Comparison of ENCODE assay signal across 8 mouse cellular contexts in genomic region chr1:184737876-184738479, GRCm38 (mm10). TPM values are rescaled to one million over a fixed set of nuclear protein-coding genes. Genes with fewer than 3 reads are reported as not detected.
DNase-seq lines count a peak whose midpoint lies in the region; ATAC-seq and TF ChIP-seq lines count a peak whose summit lies in the region.

No protein-coding gene starts in this region.

- H3K79me2 ChIP-seq in heart, adult 2 months (replicated peaks; ENCODE audit: control insufficient read depth, insufficient read depth, low read length): no peaks in the 10 kb centered on the region

- no peak for ATAC-seq in heart, embryonic 13.5 days (ENCODE audit: extremely low read depth, insufficient number of reproducible peaks, low FRiP score, low TSS enrichment)
- ATAC-seq in stomach, embryonic 15.5 days (ENCODE audit: insufficient read depth, low FRiP score, low read depth): no peak

- WGBS in heart, adult 2 months: 3% methylated on average over 14 of the region's 14 CpGs
- 3% methylated on average over 14 of the region's 14 CpGs for WGBS in heart, embryonic 13.5 days
- 6% methylated on average over 12 of the region's 14 CpGs for WGBS in stomach, embryonic 15.5 days

- no peak overlapping the region for H3K27ac ChIP-seq in heart, adult 2 months
- H3K27ac ChIP-seq in heart, embryonic 13.5 days (replicated peaks): no peak overlapping the region
- no peak overlapping the region for H3K27ac ChIP-seq in stomach, embryonic 15.5 days

- TF ChIP-seq POLR2A in heart, adult 2 months (IDR thresholded peaks at IDR 0.05; ENCODE audit: insufficient read depth, low read depth, low read length): 0 out of 2 replicates have a peak, but pooled peaks have one; percentile 15

- no peaks in the 10 kb centered on the region for H3K9me3 ChIP-seq in E14TG2a.4 (ENCODE audit: low read length)
- H3K9me3 ChIP-seq in heart, embryonic 13.5 days: no peaks in the 10 kb centered on the region
- no peaks in the 10 kb centered on the region for H3K9me3 ChIP-seq in megakaryocyte, embryonic 14.5 days
- no peaks in the 10 kb centered on the region for H3K9me3 ChIP-seq in stomach, embryonic 15.5 days

- peaks cover 5% of the 10 kb centered on the region for H3K4me1 ChIP-seq in heart, adult 2 months (ENCODE audit: control insufficient read depth, insufficient read depth, low read length)
- H3K4me1 ChIP-seq in E14TG2a.4 (replicated peaks; ENCODE audit: low read depth, low read length): peaks cover 18% of the 10 kb centered on the region
- peaks cover 19% of the 10 kb centered on the region for H3K4me1 ChIP-seq in heart, embryonic 13.5 days
- H3K4me1 ChIP-seq in megakaryocyte, embryonic 14.5 days: peaks cover 47% of the 10 kb centered on the region
- 0 out of 2 replicates have a peak, but pooled peaks cover under 1% of the 10 kb centered on the region for H3K4me1 ChIP-seq in stomach, embryonic 15.5 days

- TF ChIP-seq CTCF in heart, adult 2 months (IDR thresholded peaks at IDR 0.05): peak; percentile 83
- peak; percentile 57 for TF ChIP-seq CTCF in E14TG2a.4 (conservative IDR thresholded peaks at IDR 0.05; ENCODE audit: low read length)

- H3K9ac ChIP-seq in heart, adult 2 months (ENCODE audit: low read depth, low read length): no peak overlapping the region
- H3K9ac ChIP-seq in heart, embryonic 13.5 days: no peak overlapping the region
- H3K9ac ChIP-seq in stomach, embryonic 15.5 days: no peak overlapping the region

- no peak overlapping the region for H3K4me3 ChIP-seq in heart, adult 2 months
- no peak overlapping the region for H3K4me3 ChIP-seq in E14TG2a.4 (replicated peaks; ENCODE audit: low read length)
- H3K4me3 ChIP-seq in heart, embryonic 13.5 days: no peak overlapping the region
- H3K4me3 ChIP-seq in megakaryocyte, embryonic 14.5 days (replicated peaks): peak overlapping the region; percentile 81
- H3K4me3 ChIP-seq in stomach, embryonic 15.5 days (replicated peaks): no peak overlapping the region

- H3K4me2 ChIP-seq in heart, embryonic 13.5 days: peak overlapping the region; percentile 46
- 0 out of 2 replicates have a peak overlapping the region, but pooled peaks have one; percentile 3 for H3K4me2 ChIP-seq in stomach, embryonic 15.5 days

- TF ChIP-seq EP300 in heart, adult 2 months (IDR thresholded peaks at IDR 0.05; ENCODE audit: insufficient read depth, low read depth, low read length): peak; percentile 97

- peak; percentile 69 to 75 for DNase-seq in heart, adult 2 months
- DNase-seq in heart, postnatal 25 days (ENCODE audit: low spot score): no peak
- DNase-seq in embryo, embryonic 10.5 days (ENCODE audit: low spot score): peak; percentile 81
- peak; percentile 62 to 73 for DNase-seq in layer of hippocampus, postnatal 10 days (ENCODE audit: low spot score in 2 of 2)

- H3K27me3 ChIP-seq in heart, adult 2 months (ENCODE audit: control insufficient read depth, insufficient read depth, low read length): no peaks in the 10 kb centered on the region
- H3K27me3 ChIP-seq in E14TG2a.4 (ENCODE audit: insufficient read depth, low read length): peaks cover 50% of the 10 kb centered on the region
- H3K27me3 ChIP-seq in heart, embryonic 13.5 days (replicated peaks): peaks cover 71% of the 10 kb centered on the region
- peaks cover 34% of the 10 kb centered on the region for H3K27me3 ChIP-seq in megakaryocyte, embryonic 14.5 days (replicated peaks)
- peaks cover 57% of the 10 kb centered on the region for H3K27me3 ChIP-seq in stomach, embryonic 15.5 days (replicated peaks)

- intact Hi-C loops in heart, adult 2 months (cut with DNase I): loop anchor here (1.0 to 10.0 kb wide), 5 partner anchors 13 to 703 kb away; partner anchors contain the start of gene 1700056E22Rik
- intact Hi-C loops in heart, postnatal 25 days (cut with DNase I): loop anchor here (1.0 to 10.0 kb wide), 5 partner anchors 33 to 703 kb away; partner anchors contain the start of gene 1700056E22Rik

- H3K36me3 ChIP-seq in heart, adult 2 months (ENCODE audit: control insufficient read depth, insufficient read depth, low read length): no peaks in the 10 kb centered on the region
- H3K36me3 ChIP-seq in E14TG2a.4 (ENCODE audit: insufficient read depth, low read length): no peaks in the 10 kb centered on the region
- H3K36me3 ChIP-seq in heart, embryonic 13.5 days: no peaks in the 10 kb centered on the region
- no peaks in the 10 kb centered on the region for H3K36me3 ChIP-seq in megakaryocyte, embryonic 14.5 days (replicated peaks; ENCODE audit: low read length)
- no peaks in the 10 kb centered on the region for H3K36me3 ChIP-seq in stomach, embryonic 15.5 days

RNA-seq across cellular contexts. Expression of gene Hlx, which starts 5.6 kb away (rescaled TPM):
- total RNA-seq in heart, adult 2 months (2021): 10 to 100 TPM in 1 of 2 experiments, 1 to 10 TPM in 1; 7.6 to 10.8 TPM
- 8.8 and 11.4 TPM in 2 replicates for polyA plus RNA-seq in heart, adult 2 months (2012; rRNA removed)
- total RNA-seq in heart, postnatal 25 days (2021): 10 to 100 TPM; 12.2 to 15.0 TPM
- polyA plus RNA-seq in heart, embryonic 13.5 days (2015; fragmentation: Nextera tagmentation; extraction: Ambion mirVana): 7.6 and 8.1 TPM in 2 replicates
- total RNA-seq in layer of hippocampus, postnatal 10 days (2021): 1 to 10 TPM; 1.0 to 1.4 TPM
- polyA plus RNA-seq in megakaryocyte, embryonic 14.5 days (2012; ENCODE audit: insufficient read depth, low replicate concordance): 102 and 197 TPM in 2 replicates
- 23.2 and 23.4 TPM in 2 replicates for polyA plus RNA-seq in stomach, embryonic 15.5 days (2015; fragmentation: Nextera tagmentation; extraction: Ambion mirVana)
